Mouse (Mus musculus): ENCODE results near the gene Lrp10.

Lrp10 gene

GRCm38 (mm10) chr14:54477172-54477909 lies 13.4 kb downstream of the Lrp10 start:
- DNase-seq = no peak

DNA sequence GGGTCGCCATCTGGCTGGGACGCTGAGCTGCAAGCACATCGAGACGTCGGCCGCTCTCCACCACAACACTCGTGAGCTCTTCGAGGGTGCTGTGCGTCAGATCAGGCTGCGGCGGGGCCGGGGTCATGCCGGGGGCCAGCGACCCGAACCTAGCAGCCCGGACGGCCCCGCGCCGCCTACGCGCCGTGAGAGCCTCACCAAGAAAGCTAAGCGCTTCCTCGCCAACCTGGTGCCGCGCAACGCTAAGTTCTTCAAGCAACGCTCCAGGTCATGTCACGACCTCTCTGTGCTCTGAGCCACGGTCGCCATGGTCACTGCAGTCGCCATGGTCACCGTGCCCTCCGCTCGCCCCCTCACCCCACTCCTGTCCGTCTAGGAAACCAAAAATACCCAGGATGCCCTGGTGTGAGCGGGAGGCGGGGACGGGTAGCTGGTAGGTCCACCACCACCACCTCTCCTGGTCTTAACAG lies 15.5 kb downstream of the Lrp10 start:
- DNase-seq = peak; percentile 73

DNA sequence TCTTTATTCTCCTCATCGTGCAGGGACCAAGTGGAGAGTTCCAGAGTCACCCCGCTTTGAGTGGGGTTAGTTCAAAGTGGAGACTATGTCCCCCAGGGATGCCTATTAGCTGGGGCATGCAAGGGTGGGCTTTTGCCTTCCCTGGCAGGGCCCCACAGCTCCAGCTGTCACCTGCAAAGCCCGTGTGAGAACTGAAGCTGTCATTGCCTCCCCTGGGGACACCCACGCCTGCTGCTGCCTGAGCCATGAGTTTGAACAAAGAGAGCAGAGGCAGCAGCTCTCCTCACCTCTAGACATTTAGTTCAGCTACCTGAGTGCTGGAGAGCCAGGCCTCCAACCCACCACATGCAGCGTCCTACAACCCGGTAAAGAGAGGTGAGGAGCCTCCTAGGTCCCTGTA lies 16.7 kb downstream of the Lrp10 start:
- DNase-seq = no peak

DNA sequence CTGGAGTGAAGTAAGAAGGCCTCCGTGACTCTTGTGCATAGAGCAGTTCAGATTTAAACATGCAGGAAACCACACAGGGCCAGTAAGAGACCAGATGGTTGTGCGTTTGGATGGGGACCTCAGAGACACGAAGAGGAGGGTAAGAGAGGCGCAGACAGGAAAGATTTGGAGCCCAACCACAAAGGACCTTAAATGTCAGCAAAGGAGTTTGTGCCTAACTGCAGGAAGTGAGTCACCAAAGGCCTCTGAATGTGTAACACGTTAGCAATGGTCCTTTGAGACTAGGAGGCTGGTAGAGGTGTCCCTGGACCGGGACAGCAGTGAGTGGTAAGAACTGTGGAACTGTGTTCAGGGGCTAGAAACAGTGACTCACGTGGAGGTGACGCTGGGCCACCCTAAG lies 17.5 kb downstream of the Lrp10 start:
- DNase-seq = no peak

DNA sequence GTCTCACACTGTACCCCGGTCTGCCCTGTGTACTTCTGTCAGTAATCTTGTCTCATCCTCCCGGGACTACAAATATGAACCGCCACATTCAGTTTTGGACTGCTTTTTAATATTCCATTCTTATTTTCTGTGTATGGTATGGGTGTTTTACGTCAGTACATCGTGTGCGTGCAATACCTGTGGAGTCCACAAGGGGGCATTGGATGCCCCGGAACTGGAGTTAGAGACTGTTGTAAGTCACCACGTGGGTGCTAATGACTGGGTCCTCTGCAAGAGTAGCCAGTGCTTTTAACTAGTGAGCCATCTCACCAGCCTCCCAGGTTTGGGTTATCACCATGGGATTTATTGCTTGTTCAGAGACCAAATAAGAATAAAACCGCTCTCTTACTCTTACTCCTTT lies 18.6 kb downstream of the Lrp10 start:
- peak; percentile 61 for DNase-seq

GRCm38 (mm10) chr14:54485899-54486298 lies 22.0 kb downstream of the Lrp10 start:
- no peak for DNase-seq

DNA sequence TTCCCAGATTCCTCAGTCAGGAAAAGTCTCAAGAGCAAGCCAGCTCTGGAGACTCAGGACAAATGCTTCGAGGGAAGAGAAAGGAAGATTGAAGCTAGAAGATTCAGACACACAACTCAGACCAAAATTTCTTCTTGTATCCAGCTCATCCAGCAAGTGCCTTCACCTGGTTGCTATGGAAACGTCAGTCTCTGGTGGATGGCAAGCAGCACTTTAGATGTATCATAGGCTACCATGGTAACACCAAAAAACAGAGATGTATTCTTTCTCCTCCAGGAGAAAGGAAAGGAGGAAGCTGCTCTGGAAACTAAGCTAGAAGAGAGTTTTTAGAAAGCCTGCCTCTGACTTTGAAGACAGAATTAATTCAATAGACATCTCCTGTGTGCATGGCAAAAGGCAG lies 23.8 kb downstream of the Lrp10 start:
- no peak for DNase-seq

- no peak for DNase-seq
Observed at GRCm38 (mm10) chr14:54488350-54488749, 24.4 kb downstream of the Lrp10 start.

DNA sequence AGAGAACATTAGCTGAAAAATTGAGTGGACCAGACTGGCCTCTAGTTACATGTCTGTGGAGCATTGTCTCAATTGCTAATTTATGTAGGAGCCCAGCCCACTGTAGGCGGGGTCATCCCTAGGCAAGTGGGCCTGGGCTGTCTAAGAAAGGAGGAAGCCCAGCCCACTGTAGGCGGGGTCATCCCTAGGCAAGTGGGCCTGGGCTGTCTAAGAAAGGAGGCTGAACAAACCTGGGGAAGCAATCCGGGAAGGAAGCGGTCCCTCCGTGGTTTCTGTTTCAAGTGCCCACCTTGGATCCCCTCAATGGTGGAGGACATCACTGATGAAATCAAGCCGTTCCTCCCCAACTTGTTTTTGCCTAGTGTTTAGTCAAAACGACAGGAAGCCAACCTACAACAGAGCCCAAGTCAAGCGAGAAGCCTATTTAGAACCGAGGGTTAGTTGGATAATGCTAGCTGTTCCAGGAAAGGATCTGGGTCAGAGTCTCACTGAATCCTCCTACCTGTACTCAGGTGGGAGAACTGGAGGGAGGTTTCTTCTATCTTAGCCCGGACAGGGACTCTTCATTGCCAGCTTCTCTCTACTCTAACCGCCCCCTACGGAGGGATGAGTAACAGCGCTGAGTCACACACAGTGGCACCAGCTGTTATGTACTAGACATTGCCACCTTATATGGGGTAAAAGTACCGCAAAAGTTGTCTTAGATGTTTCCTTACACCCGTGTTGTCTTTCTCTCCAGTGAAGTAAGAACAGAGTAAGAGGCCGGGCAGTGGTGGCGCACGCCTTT lies 28.6 kb downstream of the Lrp10 start:
- peak; percentile 30 for DNase-seq

GRCm38 (mm10) chr14:54493236-54493635 lies 29.3 kb downstream of the Lrp10 start:
- no peak for DNase-seq

- DNase-seq = peak; percentile 83
Observed at GRCm38 (mm10) chr14:54494234-54494633, 30.3 kb downstream of the Lrp10 start.

DNA sequence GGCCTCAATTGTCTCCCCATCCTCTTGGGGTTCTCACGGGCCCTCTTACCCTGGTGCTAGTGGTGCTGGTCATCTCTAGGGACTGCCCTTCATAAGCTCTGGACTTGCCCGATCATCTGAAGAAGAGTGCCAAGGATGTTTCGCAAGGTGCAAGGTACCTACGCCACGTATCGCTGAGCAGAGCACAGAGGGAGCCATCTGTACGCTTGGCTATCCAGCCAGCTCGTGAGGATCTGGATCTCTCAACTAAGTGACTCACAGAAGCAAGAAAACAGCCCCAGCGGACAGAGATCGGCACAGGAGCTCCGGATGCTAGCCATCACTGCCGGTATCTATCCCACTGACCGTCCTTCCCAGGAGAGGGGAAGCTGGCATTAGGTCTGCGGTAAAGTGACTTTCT lies 32.8 kb downstream of the Lrp10 start:
- no peak for DNase-seq

GRCm38 (mm10) chr14:54499330-54499729 lies 35.4 kb downstream of the Lrp10 start:
- no peak for DNase-seq

DNA sequence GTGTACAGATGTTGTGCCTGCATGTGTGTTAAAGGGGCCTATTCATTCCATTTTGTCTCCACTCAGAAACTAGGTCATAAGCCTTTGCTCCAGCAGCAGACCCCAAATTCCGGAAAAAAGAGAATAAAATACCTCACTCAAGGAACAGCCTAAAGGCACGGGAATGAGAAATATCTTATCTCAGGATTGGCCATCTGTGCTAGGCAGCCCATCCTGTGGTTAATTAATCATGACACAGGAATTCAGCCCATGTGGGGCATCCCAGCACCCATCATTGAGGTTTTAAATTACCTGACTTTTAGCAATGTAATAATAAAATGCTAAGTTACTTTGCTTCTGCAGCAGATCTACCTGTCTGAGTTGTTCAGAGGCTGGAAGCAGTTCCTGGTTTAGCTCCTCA lies 37.4 kb downstream of the Lrp10 start:
- DNase-seq = no peak

- DNase-seq = no peak
Observed at GRCm38 (mm10) chr14:54503092-54503491, 39.2 kb downstream of the Lrp10 start.

DNA sequence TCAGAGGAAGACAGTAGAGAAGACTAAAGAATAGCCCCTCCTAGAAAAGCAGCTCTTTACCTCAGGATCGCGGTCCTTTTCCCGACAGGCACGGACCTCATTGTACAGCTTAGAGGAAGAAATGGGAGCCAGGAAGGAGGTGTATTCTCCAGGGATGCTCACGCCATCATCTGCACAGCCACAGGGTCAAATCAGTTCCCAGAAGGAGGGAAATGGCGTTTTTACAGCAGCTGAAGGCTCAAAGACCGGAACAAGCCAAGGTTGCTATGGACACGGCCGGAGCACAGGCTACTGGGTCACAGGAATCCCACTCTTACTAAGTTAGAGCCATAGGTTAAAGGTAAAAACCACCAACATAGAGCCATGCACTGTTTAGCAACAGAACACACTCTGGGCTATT lies 45.8 kb downstream of the Lrp10 start:
- DNase-seq = no peak

- DNase-seq = no peak
Observed at GRCm38 (mm10) chr14:54516710-54517310, 52.9 kb downstream of the Lrp10 start.

All from embryo, embryonic 11 days (tissue).